In the genomic region with DNA sequence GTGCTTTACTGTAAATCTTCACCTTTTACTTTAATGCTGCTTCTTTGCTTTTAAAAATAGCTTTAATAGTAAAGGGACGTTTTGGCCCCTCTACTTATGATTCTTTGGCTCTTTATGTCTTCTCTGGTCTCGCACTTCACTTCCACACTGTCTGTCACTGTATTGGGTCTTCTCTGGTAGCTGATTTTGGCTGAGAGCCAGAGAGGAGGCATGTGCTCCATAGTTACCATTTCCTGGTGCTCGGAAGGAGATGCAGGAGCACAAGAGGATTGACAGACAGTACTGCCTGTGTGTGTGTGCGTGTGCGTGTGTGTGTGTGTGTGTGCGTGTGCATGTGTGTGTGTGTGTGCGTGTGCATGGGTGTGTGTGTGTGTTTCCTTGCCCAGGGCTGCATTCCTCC, we compare ENCODE assay signal across 9 mouse cellular contexts. TPM values are rescaled to one million over a fixed set of nuclear protein-coding genes. Genes with fewer than 3 reads are reported as not detected.
DNase-seq lines count a peak whose midpoint lies in the region; ATAC-seq lines count a peak whose summit lies in the region.
"Had no signal": no experiment of that assay in that cellular context is flagged by ENCODE, and none has a peak within 500 bp of the region (broad histone marks: within the 10 kb centered on the region; RNA-seq: fewer than 3 reads in every experiment).

No protein-coding gene starts in this region.

- H3K9me3 ChIP-seq in kidney, embryonic 14.5 days (ENCODE audit: control insufficient read depth, low read length): no peaks in the 10 kb centered on the region
- no peaks in the 10 kb centered on the region for H3K9me3 ChIP-seq in liver, embryonic 12.5 days (replicated peaks)
- H3K9me3 ChIP-seq: stomach, embryonic 15.5 days had no signal

- H3K4me1 ChIP-seq in kidney, embryonic 14.5 days (ENCODE audit: control insufficient read depth, insufficient read depth, low read length): peaks cover 7% of the 10 kb centered on the region; the same call in 1 of the 2 replicates
- H3K4me1 ChIP-seq in liver, embryonic 12.5 days: peaks cover 92% of the 10 kb centered on the region
- H3K4me1 ChIP-seq: stomach, embryonic 15.5 days had no signal

- H3K27me3 ChIP-seq in kidney, embryonic 14.5 days (ENCODE audit: control insufficient read depth, insufficient read depth, low read length): no peaks in the 10 kb centered on the region
- H3K27me3 ChIP-seq in liver, embryonic 12.5 days (replicated peaks): no peaks in the 10 kb centered on the region
- H3K27me3 ChIP-seq: stomach, embryonic 15.5 days had no signal

- H3K27ac ChIP-seq in kidney, embryonic 14.5 days (ENCODE audit: low read depth, low read length): no peak overlapping the region
- H3K27ac ChIP-seq in liver, embryonic 12.5 days: peak overlapping the region; percentile 97
- H3K27ac ChIP-seq: stomach, embryonic 15.5 days had no signal

- 50% methylated on average over 7 of the region's 7 CpGs for WGBS in kidney, embryonic 14.5 days
- 39% methylated on average over 7 of the region's 7 CpGs for whole genome bisulfite sequencing in liver, embryonic 12.5 days (ENCODE audit: insufficient replicate concordance)

- peak; percentile 75 to 80 for DNase-seq in cerebellum, postnatal 10 days
- no peak for DNase-seq in cerebellum, adult 11 months
- DNase-seq in kidney, postnatal 4 days: peak; percentile 21 to 35
- DNase-seq in brain, adult 2 months (ENCODE audit: low read depth, low spot score): peak; percentile 77
- no peak for DNase-seq in yolk sac, embryonic 10.5 days (ENCODE audit: low spot score)
- DNase-seq in ovary, adult 18-20 months (ENCODE audit: low spot score): no peak

- no peaks in the 10 kb centered on the region for H3K36me3 ChIP-seq in kidney, embryonic 14.5 days (ENCODE audit: control insufficient read depth, insufficient read depth, low read length)
- H3K36me3 ChIP-seq in liver, embryonic 12.5 days: no peaks in the 10 kb centered on the region
- H3K36me3 ChIP-seq: stomach, embryonic 15.5 days had no signal

- no peak overlapping the region for H3K9ac ChIP-seq in kidney, embryonic 14.5 days (ENCODE audit: low read depth, low read length)
- peak overlapping the region; percentile 71 for H3K9ac ChIP-seq in liver, embryonic 12.5 days
- H3K9ac ChIP-seq: stomach, embryonic 15.5 days had no signal

- ATAC-seq in kidney, embryonic 14.5 days (ENCODE audit: low FRiP score, low TSS enrichment): no peak; the same call in 1 of the 2 replicates
- ATAC-seq in liver, embryonic 12.5 days: peak; percentile 38

- no peak overlapping the region for H3K4me2 ChIP-seq in kidney, embryonic 14.5 days (replicated peaks; ENCODE audit: low read depth, low read length)
- peak overlapping the region; percentile 74 for H3K4me2 ChIP-seq in liver, embryonic 12.5 days
- H3K4me2 ChIP-seq: stomach, embryonic 15.5 days had no signal

- H3K4me3 ChIP-seq in kidney, embryonic 14.5 days (ENCODE audit: low read length): no peak overlapping the region
- H3K4me3 ChIP-seq in liver, embryonic 12.5 days: peak overlapping the region; percentile 41
- H3K4me3 ChIP-seq: stomach, embryonic 15.5 days had no signal

RNA-seq across cellular contexts. Expression of gene Zdhhc14, which starts 14.2 kb away (rescaled TPM):
- polyA plus RNA-seq in kidney, embryonic 14.5 days (2014; fragmentation: Nextera tagmentation; extraction: Ambion mirVana): 2.0 and 2.7 TPM in 2 replicates
- polyA plus RNA-seq in liver, embryonic 12.5 days (2016; fragmentation: Nextera tagmentation; extraction: Ambion mirVana): 10.6 and 11.8 TPM in 2 replicates

Comparison
In these comparisons a context has a peak if more than half of its experiments do, and no peak if none do; other contexts are left out.
1. DNase-seq: peak in cerebellum, postnatal 10 days (2 of 2), kidney, postnatal 4 days (2 of 2) and brain, adult 2 months (single experiment); none in cerebellum, adult 11 months (single experiment), yolk sac, embryonic 10.5 days (single experiment) and ovary, adult 18-20 months (single experiment).